Mouse (Mus musculus) embryo, embryonic 9.5 days (tissue): ENCODE data around the gene Fbxo34.
A peak's percentile ranks its signal among the peaks of the same experiment; 100 is the strongest.
"Not testable (repeated sequence)": the region's sequence is repeated elsewhere in the genome, so short reads cannot be mapped to it uniquely, and the experiment has no call there.

Experiments
- DNase-seq: peaks from one replicate; pipeline ENCODE4 v3.0.0-alpha.2; 2017; ENCODE audit errors: extremely low spot score

Fbxo34 gene

DNA sequence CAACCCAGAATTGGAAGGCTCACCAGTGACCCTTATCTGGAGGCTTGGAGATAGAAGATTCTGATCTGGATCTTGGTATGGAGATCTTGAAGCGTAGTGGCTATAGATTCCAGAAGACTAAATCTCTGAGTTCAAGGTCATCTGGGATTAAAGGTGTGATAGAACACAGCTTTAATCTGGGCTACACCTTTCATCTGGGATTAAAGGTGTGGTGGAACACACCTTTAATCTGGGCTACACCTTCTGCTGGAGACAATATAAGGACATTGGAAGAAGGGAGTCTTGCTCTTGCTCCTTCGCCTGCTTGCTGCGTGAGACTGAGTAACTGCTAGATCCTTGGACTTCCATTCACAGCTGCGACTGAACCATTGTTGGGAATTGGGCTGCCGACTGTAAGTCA is at the start of gene Fbxo34:
Fbxo34 (plus strand) TSS at position 301 of the 400 bp plus-strand sequence.
- DNase-seq, result not testable (repeated sequence)

DNA sequence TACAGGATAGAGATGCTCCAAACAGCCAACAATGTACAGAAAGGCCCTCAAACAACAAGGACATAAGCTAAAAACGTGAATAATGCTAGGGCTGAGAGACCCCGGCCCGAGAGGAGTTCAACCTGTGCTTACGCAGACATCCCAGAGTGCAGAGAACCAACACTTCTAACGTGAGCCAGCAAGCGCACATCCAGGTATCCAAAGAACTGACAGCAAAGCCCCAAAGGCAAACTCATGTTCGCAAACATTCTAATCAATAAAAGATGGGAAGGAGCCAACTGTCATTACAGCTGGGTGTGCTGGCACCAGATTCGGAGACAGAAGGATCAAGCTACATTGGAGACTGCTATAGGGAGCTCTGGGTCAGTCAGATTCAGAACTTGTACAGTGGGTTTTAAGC is 47.5 kb upstream of the Fbxo34 start:
- DNase-seq, result no peak

DNA sequence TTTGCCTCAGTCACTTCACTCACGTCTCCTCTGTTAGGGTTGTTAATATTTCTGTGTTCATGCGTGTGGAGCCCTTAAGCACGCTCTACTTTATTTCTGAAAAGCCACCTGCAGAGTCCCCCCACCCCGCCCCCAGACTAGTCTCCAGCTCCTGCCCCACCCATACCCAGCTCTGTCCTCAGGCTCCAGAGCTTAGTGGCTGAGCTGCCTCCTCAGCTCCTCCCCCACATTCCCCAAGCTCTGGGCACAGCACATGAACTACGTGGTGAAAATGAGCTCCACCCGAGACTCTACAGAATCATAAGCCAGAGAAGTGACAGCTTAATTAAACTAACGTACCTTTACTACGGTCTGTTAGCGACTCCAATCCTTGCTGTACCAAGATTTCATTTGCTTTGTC is 44.2 kb upstream of the Fbxo34 start:
- no peak for DNase-seq

DNA sequence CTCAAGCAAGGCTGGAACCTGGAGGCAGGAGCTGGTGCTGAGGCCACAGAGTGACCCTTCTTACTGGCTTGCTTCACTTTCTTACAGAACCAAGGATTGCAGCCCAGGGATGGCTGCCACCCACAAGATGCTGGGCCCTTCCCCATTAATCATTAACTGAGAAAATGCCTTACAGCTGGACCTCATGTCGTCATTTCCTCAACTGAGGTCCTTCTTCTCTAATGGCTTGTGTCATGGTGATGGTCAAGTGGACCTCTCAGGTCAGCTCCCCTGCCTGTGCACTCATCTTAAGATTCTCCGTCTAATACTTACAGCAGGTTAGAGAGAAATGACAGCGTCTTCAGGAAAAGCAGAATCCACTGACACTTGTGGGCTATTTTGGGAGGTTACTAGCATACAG is 32.9 kb upstream of the Fbxo34 start:
- DNase-seq, result no peak

DNA sequence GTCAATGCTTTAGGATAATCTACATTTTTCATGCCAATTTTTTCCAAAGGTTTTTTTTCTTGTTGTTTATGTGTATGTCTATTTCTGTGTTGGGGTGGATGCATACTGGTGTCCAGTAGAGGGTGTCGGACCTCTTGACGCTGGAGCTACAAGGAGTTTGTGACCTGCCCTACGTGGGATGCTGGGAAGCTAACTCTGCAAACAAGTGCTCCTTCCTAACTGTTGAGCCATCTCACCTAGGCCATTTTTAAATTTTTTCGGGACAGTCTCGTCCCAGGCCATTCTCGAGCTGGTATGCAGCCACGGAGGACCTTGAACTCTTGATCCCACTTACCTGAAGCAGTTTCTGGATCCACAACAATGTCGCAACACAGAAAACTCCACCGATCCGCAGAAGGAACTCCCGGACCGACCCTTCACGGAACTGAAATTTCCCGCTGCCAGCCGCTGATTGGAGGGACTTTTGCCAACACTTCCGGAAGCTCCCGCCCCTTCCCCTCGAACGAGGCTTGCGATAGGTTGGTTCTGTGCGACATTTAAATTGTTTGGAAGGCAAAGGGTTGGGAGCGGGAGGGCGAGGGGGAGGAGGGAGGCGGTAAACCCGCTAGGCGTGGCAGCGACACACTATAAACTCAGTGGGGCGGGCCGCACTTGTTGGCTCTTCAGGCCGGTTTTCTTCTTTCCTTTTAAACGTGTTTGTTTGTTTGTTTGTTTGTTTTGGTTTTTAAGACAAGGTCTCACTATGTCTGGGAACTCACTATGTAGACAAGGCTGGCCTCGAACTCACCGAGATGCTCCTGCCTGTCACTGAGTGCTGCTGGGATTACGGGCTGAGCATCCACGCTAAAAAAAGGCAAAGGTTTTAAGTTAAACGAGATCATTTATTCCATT is 32.2 kb upstream of the Fbxo34 start, which contains the start of gene Dlgap5:
Dlgap5 (minus strand) TSS at position 633 of the 891 bp plus-strand sequence.
- DNase-seq, result peak; percentile 93

DNA sequence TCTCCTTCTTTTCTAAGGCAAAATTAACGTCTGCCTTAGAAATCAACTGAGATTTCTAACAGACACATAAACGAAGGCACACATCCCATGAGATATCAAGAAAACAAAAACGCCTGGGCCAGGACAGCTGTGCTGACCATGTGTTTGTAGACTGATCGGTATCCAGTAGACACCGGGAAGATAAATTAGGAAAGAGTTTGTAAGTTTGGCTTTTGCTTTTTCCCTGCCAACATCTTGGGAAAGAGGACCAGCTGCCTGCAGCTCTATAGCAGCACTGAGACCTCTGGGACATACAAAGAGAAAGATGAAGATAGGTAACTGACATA is 31.6 kb upstream of the Fbxo34 start:
- no peak for DNase-seq

DNA sequence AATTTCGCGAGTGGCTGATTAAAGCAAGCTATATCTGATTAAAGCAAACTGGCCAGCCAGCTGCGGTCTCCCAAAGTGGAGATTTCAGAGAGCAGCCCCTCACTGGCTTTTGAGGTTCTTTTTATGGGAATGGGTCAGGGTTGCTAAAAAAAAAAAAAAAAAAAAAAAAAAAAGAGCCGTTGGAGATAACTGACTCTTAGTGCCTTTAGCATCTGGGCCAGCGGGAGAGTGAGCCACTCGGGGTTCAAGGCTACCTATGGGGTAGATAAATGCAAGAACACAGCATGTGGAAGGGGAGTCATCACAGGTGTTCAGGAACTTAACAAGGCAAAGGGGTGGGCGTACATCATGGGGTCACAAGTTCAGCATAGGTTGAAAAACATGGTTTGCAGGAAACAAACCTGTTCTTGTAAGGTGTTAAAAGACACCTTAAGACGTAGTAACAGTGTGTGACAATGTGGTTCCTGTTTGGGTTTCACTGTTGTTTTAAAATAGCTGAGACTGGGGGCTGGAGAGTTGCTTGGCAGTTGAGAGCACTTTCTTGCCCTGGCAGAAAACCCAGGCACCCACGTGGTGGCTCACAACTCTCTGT is 31.1 kb upstream of the Fbxo34 start:
- no peak for DNase-seq

DNA sequence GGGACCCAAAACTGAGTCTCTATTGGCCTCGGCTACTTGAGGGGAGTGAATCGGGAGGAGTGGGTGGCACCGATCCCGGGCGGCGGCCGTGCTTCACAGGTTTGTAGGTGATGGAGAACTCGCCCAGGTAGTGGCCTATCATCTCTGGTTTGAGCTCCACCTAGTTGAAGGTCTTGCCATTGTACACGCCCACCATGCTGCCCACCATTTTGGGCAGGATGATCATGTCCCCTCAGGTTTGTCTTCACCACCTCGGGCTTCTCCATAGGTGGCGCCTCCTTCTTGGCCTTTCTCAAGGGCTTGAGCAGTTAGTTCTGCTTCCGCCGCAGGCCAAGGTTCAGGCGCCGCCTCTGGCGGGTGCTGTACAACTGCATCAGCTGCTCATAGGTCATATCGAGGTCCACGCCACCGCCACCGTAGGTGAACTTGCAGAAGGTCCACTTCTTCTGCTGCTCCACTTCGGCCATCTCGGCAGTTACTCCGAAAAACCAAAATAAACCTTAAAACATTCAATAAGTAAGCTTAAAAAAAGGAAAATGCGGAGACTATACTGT is 30.4 kb upstream of the Fbxo34 start:
- no peak for DNase-seq

DNA sequence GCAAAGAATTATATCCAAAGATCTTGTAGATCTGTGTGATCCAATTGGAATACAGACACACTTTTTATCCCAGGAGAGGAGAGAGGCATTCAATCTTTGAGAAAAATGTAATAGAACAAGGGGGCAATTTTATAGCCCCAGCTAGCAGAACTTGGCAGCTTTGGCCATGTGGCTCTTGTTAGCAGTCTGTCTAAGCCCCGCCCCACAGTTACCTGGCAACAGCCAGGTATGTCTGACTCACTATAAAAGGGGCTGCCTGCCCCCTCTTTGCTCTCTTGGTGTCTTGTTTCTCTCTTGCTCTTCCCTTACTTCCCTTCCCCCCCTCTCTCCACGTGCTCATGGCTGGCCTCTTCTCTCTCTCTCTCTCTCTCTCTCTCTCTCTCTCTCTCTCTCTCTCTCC is 28.6 kb upstream of the Fbxo34 start:
- no peak for DNase-seq

DNA sequence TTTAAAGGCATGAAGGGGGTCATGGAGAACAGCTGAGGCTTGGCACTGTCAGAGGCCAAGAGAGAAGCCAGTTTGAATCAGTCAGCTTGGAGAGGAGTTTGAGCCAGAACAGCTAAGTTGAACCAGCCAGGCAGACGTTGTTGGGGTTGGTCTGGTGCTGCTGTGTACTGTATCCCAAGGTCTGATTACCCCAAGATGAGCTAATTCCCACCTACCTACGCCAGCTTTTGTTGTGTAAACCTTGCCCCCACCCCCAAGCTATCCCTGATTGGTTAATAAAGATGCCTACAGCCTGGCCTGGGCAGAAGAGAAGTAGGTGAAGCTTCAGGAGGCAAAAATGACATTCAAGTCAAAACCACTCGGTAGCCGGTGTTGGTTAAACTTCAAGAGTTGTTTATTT is 27.8 kb upstream of the Fbxo34 start:
- DNase-seq, result no peak

DNA sequence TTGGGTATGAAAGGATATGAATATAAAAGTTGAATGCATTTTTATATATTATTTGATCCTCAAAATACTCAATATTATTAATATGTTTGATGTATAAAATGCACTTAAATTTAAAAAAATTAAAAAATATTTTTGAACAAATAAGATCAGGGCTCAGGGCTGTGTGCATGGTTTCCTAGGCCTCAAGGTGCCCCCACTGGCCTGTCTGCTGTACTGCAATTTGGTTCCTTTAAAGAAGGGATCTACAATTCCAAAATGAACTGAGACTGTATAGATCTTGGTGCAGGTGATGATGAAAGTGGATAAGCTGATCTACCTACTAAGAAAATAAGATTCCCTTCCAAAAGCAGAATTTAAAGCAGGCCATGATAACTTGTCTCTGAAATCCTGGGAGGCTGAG is 17.2 kb upstream of the Fbxo34 start:
- DNase-seq, result no peak

DNA sequence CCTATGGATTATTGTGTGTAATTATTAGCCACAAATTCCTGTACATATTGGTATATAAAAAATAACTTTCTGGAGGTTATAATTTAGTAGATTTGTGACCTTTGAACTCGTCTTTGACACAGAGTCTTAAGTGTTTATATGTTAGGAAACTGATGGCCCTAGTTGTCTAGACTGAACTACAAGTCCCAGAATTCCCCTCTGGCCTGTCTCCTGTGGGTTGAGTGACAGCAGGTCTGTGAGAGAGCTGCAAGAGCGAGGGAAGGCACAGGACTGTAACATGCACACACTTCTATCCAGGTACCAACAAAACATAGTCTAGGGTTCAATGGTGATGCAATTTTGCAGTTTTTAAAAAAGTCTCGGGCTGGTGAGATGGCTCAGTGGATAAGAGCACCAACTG is 11.3 kb upstream of the Fbxo34 start:
- DNase-seq, result no peak

DNA sequence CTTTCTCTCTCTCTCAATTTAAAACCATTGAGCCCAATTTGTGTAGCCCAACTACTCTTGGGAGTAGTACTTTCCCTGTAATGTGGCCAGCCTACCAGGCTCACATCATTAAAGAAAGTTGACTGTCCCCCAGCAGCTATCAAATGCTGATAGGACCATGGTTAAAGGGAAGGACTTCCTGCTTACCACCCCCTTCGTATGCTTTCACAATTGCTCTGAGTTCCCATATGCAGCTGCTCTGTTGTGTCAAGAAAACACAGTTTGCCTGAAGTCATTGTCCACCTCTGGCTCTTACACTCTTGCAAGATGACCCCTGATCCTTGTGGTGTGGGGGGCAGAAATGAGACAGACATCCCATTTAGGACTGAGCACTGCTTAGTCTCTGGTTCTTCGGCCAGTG is 5.3 kb upstream of the Fbxo34 start:
- DNase-seq, result no peak

DNA sequence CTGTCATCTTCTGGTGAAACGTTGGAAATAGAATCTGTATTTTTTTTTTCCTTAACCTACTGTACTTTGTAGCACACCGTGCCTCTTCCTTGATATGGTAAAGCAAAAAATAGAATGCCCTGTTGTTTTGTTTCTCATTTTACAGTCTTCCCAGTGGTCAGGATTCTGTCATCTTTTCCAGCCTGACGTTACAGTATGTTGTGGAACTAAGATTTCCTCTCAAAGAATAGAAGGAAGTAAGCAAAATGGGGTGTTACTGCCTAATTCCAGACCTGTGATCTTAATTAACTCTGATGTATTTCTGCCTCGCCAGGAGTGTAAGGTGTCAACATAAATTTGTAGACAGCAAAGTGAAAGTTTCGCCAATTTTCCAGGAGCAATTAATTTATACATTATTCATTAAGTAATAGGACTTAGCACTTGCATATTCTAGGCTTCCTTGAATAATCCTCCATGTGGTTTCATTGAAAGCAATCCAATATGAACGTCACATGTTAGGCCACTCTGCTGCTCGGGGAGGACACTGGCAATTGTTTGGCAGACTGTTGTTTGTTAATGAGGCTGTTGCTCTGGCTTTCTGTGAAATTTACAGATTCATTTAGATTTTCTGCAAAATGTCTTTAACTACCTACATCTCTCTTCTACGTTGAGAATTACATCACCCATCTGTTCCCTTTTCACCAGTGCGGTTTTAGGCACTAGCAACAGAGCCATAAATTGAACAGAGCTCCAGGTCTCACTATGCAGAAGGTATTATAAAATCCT is 4.7 kb upstream of the Fbxo34 start:
- no peak for DNase-seq

DNA sequence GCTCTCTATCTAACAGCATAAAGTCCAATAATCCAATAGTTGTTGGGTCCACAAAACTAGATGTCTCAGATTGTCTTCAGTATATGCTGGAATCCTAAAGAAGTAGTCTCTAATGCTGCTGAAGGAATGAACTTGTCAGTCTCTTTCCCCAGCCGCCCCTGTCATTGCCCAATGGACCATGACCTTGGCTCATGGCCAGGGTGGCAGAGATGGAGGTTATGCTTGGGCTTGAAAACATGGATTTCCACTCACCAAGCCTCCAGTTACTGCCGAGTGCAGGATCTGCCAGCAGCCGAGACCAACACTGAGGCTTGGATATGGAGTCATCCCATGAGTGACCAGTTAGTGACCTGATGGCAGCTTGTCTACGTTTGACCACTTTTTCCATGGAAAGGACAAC is 9.3 kb downstream of the Fbxo34 start:
- DNase-seq, result no peak

DNA sequence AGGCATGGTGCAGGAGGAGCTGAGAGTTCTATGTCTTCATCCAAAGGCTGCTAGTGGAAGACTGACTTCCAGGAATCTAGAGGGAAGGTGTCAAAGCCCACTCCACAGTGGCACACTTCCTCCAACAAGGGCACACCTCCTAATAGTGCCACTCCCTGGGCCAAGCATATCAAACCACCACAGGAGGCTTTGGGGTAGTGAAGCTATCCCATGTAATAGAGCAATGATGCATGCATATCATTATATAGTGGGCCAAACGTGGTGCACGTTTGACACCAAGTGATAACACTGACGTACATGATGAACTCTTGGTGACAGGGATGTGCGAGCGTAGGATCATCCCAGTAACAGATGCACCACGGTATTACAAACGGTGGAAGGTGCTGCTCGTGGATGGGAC is 11.8 kb downstream of the Fbxo34 start:
- DNase-seq, result no peak

DNA sequence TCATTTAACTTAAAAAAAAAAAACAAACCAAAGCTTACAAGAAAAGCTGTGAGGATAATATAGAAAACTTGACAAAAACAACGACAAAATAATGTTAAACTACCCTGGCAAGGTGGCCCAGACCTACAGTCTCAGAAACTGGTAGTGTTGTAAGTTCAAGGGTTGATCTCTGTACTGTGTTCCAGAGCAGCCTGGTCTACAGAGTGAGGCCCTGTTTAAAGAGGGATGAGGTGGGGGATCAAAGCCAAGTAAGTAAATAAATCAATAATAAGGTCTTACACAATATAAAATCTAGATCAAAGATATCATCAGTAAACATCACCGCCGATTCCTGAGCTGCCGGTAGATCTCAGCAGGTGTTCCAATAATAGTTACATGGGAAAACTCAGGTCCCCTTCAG is 12.2 kb downstream of the Fbxo34 start:
- no peak for DNase-seq

DNA sequence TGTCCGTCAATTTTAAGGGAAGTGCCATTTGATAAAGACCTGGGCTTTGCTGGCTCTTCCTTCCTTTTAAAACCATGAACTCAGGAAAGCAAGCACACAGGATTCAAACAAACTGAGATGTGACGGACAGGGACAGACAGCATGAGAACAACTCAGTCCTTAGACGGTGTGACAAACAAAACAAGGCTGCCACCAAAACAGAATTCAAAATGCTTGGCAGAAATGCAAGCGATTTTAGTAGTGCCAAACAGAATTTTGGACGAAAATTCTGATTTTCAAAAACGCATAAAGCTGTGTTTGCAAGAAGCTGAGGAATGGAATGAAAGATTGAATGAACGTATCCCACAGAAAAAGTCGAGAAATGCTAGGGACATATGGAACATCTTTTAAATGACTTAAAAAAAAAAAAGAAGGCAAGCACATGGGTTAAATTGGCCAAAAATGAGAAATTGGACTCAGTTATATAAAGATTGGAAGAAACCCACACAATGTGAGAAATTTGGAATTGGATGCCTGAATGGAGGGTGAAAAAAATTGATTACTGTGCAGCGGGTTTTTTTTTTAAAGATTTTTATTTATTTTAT is 12.7 kb downstream of the Fbxo34 start:
- no peak for DNase-seq

DNA sequence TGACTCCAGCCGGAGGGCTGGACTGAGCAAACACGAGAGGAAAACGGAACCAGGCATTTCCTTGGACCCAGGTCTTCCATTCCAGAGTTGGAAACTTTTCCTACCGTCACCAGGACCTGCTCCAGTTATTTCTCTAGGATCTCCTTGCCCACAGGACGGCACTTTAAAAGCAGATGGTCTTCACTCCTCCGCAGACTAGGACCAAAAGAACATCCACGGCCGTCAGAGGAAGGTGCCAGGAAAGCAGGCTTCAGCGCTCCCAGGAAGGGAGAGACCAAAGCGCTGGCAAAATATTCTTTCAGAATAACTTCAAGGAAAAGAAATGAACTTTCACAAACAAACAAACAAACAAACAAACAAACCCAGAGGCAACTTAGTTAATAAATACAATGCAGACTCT is 14.2 kb downstream of the Fbxo34 start:
- DNase-seq, result no peak

DNA sequence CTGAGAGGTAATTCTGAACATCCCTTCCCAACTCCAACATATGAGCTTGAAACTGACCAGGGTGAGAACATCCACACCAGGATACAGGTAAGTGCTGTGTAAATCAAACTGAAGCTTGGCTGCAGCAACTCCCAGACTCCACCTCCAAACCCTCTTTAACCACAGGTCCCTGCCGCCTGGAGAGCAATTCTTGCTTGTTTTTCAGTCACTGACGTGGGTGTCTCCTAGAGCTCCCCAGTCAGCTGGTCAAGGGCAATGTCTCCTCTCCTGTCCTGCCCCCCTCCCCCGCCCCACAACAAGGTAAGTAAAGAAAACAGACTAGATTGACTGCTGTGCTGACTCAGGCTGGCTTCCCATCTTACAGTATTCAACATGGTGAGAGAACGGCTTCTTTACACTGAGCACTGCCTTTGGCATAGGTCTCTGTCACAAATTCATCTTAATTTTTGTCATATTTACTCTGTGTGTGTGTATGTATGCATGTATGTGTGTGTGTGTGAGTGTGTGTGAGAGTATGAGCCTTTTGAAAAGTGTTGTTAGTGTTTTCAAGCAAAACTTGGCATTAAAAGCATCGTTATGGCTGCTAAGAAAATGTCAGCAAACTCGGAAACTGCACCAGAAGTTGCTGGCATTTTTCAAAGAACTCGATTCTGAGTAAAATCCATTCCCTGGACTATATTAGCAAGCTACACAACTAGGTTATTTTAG is 15.4 kb downstream of the Fbxo34 start:
- no peak for DNase-seq

DNA sequence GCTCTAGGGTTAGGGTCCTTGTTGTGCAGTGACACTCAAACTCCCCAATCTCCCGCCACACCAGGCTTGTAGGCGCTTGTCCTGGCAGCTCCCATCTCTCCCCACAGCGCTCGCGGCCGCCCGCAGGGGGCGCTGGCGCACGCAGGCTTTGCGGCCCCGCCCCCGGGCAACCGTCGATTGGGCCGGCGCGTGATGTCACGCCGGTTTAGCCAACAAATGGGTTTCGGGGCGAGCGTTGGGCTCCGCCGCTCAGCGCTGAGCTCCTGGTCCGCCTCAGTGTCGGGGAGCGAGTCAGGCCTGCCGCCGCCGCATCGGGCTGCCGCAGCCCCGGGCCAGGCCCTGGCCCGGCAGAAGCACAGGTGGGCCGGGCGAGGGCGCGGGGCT is 22.1 kb downstream of the Fbxo34 start:
- DNase-seq, result peak; percentile 98
